Mouse (Mus musculus) thymus, adult 2 months (tissue): ENCODE measurements around the gene Acly.

Experiments used
- CTCF ChIP-seq: fragments of 200-500 bp; IDR thresholded peaks from 2 replicates; pipeline ENCODE4 v1.5.1; 2012; ENCODE audit warnings: mild to moderate bottlenecking, control low read depth, low read length, moderate library complexity, borderline replicate concordance; ENCODE audit not compliant: control insufficient read depth, poor library complexity, insufficient read depth; ENCODE audit errors: extremely low read depth
- POLR2A ChIP-seq: fragments of 200-500 bp; IDR thresholded peaks from 2 replicates; pipeline ENCODE4 v1.6.1; 2012; ENCODE audit warnings: mild to moderate bottlenecking, low read length, control low read depth, moderate library complexity; ENCODE audit not compliant: control insufficient read depth, poor library complexity, insufficient read depth; ENCODE audit errors: extremely low read depth

- no peak for TF ChIP-seq CTCF
- TF ChIP-seq POLR2A, result no peak
Measured at GRCm38 (mm10) chr11:100528375-100529165, 770 bp upstream of the Acly start.
